Mouse (Mus musculus) myocyte (in vitro differentiated cells): ENCODE results near the gene Hexim2.

ENCODE experiments used
- CEBPB ChIP-seq: IDR thresholded peaks from 2 replicates; pipeline ENCODE4 v1.6.1; 2011; ENCODE audit warnings: mild to moderate bottlenecking, moderate library complexity; ENCODE audit not compliant: poor library complexity, insufficient read depth, severe bottlenecking
- TCF12 ChIP-seq: IDR thresholded peaks from one replicate; pipeline ENCODE4 v1.6.1; 2011; ENCODE audit warnings: mild to moderate bottlenecking, control low read depth; ENCODE audit not compliant: poor library complexity, insufficient read depth, severe bottlenecking

- no peak for TF ChIP-seq CEBPB
- no peak for TF ChIP-seq TCF12
Measured at GRCm38 (mm10) chr11:103134221-103134620, 2.0 kb downstream of the Hexim2 start.
